Mouse (Mus musculus): ENCODE measurements around the gene Zfp459. TPM values are rescaled to one million over a fixed set of nuclear protein-coding genes. Genes with fewer than 3 reads are reported as not detected.

Gene Zfp459
- 1 to 10 TPM; 3.1 to 3.7 TPM for polyA plus RNA-seq (2017; shearing (Covaris generic))

DNA sequence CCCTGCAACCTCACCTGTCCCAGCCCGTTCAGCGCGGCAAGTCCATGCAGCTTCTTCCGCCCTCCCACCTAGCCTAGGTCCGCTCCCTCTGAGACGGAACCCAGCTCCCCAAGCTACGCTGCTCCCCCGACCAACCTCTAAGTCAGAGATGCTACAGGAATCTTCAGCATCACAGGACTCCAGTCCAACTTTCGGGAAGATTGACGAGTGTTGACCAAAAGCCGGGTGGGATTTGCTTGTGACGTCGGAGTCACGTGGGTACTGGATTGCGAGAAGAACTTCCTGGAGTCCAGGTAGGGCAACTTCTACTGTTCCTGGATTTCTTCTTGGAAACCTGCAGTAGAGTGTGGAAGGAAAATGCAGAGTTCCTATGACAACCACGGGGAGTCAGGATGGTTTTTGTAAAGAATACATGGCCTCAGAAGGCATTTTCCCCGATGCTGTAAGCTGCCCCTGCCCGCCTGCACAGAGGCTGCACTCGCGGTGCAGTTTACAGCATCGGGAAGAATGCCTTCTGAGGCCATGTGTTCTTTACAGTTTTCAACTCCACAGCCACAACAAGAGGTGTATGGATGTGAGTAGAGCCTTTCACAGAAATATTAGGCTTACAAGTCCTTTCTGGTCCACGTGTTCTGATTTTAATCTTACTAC lies at the start of gene Zfp459:
Gene Zfp459 (minus strand): TSS at position 212 of the 651 bp plus-strand sequence.

DNA sequence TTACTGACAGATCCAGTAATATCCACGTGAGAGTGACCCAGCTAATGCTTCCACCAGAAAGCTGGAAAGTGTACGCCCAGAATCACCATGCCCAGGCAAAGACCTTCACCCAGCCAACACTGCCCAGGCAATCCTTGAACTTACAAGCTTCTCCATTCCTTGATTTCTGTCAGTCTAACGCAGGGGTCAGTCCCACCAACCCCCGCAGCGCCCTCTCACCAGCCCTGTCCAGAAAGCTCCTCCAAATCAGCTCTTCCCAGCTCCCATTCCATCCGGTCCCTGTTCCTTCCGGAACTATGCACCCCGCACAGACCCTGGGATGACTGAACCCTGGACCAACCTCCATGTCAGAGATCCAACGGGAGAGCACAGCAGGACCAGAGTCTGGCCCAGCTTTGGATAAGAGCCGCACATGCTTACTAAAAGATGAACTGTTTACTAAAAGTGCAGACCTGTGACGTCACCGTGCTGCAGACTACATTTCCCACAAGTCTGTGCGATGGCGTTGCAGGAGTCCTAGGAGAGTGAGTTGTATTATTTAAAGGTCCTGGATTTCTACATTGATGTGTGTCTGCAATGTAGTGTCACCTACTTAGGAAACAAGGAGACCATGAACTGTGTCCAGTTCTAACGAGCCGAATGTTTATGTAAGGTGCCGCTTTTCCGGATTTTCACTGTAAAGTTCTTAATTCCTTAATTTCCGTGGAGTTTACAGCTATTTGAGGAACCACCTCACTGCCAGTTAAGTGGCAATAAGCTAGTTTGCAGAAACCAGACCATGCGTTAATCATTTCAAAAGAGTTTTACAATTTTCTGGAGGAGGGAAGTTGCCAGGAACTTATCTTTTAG lies 30.2 kb upstream of the Zfp459 start, which contains the start of gene Zfp874a:
Gene Zfp874a (minus strand): TSS at position 453 of the 849 bp plus-strand sequence.

GRCm38 (mm10) chr13:67399183-67399903 lies 21.9 kb downstream of the Zfp459 start, which contains the start of gene Zfp429:
Gene Zfp429 (minus strand): TSS chr13:67399819.

GRCm38 (mm10) chr13:67375050-67375911 lies 45.9 kb downstream of the Zfp459 start, which contains the start of the genes Gm28041 and Zfp456:
Gene Gm28041 (minus strand): TSS chr13:67375733.
Gene Zfp456 (minus strand): TSS chr13:67375810.

DNA sequence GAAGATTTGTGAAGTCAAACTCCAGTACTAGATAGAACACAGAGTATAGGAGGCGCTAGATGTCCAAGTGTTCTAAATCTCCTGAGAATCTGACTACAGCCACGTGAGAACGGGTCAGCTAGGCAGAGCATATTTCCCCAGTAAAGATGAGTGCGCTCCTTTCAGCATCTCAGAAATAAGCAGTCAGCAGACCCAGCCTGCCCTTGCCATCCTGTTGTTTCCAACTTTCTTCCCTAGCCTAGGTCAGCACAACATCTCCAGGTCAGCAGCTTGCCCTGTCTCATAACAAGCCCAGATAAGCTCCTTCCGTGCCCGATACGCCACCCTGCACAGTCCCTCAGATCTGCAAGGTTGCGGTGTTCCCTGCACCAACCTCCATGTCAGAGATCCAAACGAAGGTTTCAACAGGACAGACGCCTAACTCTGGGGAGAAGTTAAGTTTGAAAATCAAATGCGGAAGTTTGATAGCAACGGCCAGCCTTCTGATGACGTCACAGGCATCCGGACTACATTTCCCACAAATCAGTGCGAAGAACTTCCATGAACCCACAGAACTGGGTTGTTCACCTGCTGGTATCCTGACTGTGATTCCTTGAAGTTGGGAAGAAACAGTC lies 61.0 kb downstream of the Zfp459 start, which contains the start of the genes Gm28044 and Zfp953:
Gene Gm28044 (minus strand): TSS at position 406 of the 614 bp plus-strand sequence.
Gene Zfp953 (minus strand): TSS at position 475 of the 614 bp plus-strand sequence.

Other genes with a start within 250 kb of the Zfp459 start
- 10 to 100 TPM; 17.3 to 21.2 TPM for gene Rsl1, start 248.2 kb downstream of the Zfp459 start, polyA plus RNA-seq (2017; shearing (Covaris generic))
- 1 to 10 TPM; 3.1 to 5.3 TPM for gene Zfp455, start 226.9 kb downstream of the Zfp459 start, polyA plus RNA-seq (2017; shearing (Covaris generic))
- 1 to 10 TPM; 1.3 to 3.5 TPM for gene Zfp458, start 143.0 kb downstream of the Zfp459 start, polyA plus RNA-seq (2017; shearing (Covaris generic))
- gene Zfp457, start 114.9 kb downstream of the Zfp459 start, polyA plus RNA-seq (2017; shearing (Covaris generic)): 1 to 10 TPM in 1 of 2 experiments, under 1 TPM in 1; 0.48 to 2.3 TPM
- gene Zfp595, start 88.8 kb downstream of the Zfp459 start, polyA plus RNA-seq (2017; shearing (Covaris generic)): 1 to 10 TPM; 7.7 to 8.4 TPM
- 1 to 10 TPM in 1 of 2 experiments, under 1 TPM in 1; 0.90 to 1.3 TPM for gene Gm28044, start 60.9 kb downstream of the Zfp459 start, polyA plus RNA-seq (2017; shearing (Covaris generic))
- 1 to 10 TPM; 2.3 to 4.4 TPM for gene Zfp953, start 60.8 kb downstream of the Zfp459 start, polyA plus RNA-seq (2017; shearing (Covaris generic))
- gene Gm28041, start 45.7 kb downstream of the Zfp459 start, polyA plus RNA-seq (2017; shearing (Covaris generic)): 1 to 10 TPM in 1 of 2 experiments, under 1 TPM in 1; 0.63 to 3.1 TPM
- 1 to 10 TPM; 5.9 to 9.4 TPM for gene Zfp456, start 45.6 kb downstream of the Zfp459 start, polyA plus RNA-seq (2017; shearing (Covaris generic))
- gene Zfp429, start 21.6 kb downstream of the Zfp459 start, polyA plus RNA-seq (2017; shearing (Covaris generic)): 10 to 100 TPM; 19.9 to 22.8 TPM
- gene Zfp874a, start 30.2 kb upstream of the Zfp459 start, polyA plus RNA-seq (2017; shearing (Covaris generic)): 10 to 100 TPM in 1 of 2 experiments, 1 to 10 TPM in 1; 9.0 to 15.1 TPM
- 10 to 100 TPM in 1 of 2 experiments, 1 to 10 TPM in 1; 7.6 to 13.0 TPM for gene Zfp874b, start 62.8 kb upstream of the Zfp459 start, polyA plus RNA-seq (2017; shearing (Covaris generic))
- gene Zfp58, start 79.1 kb upstream of the Zfp459 start, polyA plus RNA-seq (2017; shearing (Covaris generic)): 10 to 100 TPM; 14.6 to 21.7 TPM
- gene Gm26965, start 104.7 kb upstream of the Zfp459 start, polyA plus RNA-seq (2017; shearing (Covaris generic)): under 1 TPM in 1 of 2 experiments, not detected in 1; 0.36 TPM
- 10 to 100 TPM; 37.3 to 43.0 TPM for gene Zfp87, start 104.8 kb upstream of the Zfp459 start, polyA plus RNA-seq (2017; shearing (Covaris generic))
- gene Zfp748, start 132.4 kb upstream of the Zfp459 start, polyA plus RNA-seq (2017; shearing (Covaris generic)): 10 to 100 TPM; 16.6 to 20.8 TPM
- gene Zfp729b, start 188.3 kb upstream of the Zfp459 start, polyA plus RNA-seq (2017; shearing (Covaris generic)): 1 to 10 TPM; 5.5 to 5.8 TPM
- 1 to 10 TPM; 1.0 to 3.9 TPM for gene Gm49345, start 216.4 kb upstream of the Zfp459 start, polyA plus RNA-seq (2017; shearing (Covaris generic))
- gene Zfp729a, start 216.4 kb upstream of the Zfp459 start, polyA plus RNA-seq (2017; shearing (Covaris generic)): 1 to 10 TPM; 6.9 to 8.2 TPM

All from inflammation-experienced regulatory T-cells (primary cell).